Mouse (Mus musculus): Measurements from ENCODE around the gene Smg5.
"Not testable (repeated sequence)": the region's sequence is repeated elsewhere in the genome, so short reads cannot be mapped to it uniquely, and the experiment has no call there.

The Smg5 gene

DNA sequence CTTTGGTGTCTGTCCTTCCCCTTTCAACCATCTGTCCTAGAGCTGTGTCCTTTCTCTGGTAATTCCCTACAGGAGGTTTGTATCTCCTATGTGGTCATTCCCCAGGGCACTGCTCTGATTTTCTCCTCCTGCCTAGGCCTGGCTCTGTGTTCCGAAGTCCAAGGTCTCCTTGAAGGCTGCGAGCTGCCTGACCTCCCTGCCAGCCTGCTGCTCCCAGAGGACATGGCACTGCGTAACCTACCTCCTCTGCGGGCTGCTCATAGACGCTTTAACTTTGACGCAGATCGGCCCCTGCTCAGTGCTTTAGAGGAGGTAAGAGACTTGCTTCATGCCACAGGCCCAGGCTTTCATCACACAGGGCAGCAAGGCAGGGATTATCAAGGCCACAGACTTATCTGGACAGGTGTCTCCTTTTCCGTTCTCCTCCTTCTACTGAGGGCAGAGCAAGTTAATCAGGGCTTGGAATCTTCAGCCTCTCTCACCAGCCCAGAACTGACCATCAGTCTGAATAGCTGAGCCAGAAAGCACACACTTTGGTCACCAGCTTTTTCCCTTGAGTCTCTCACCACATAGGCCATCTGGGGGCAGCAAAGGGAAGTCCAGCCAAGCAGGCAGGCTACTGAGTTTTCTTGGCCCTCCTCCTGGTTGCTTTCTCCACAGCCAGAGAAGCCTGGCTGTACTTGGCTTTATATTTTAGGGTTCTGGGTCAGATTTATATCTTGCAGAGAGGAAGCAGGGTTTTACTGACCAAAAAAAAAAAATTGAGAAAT, 18.5 kb downstream of the Smg5 start:
- no peak for DNase-seq (ENCODE audit: low spot score)

DNA sequence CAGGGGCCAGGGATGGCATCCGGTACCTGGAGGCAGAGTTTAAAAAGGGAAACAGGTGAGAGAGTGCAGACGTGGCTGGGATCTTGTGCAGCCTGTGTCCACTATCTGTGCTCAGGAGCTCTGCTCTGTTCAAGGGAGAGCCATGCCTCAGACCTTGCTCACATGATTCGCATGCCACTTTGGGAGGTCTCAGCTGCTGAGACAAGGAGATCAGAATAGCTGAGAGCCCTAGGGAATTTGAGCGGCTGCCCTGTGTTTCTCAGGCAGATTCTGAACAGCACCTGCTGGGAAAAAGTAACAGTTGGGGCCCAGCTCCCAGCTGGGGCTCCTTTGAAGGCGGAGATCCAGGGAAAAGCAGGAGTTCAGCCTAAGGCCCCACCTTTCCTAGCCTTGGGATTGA, 23.5 kb downstream of the Smg5 start:
- no peak for DNase-seq (ENCODE audit: low spot score)

DNA sequence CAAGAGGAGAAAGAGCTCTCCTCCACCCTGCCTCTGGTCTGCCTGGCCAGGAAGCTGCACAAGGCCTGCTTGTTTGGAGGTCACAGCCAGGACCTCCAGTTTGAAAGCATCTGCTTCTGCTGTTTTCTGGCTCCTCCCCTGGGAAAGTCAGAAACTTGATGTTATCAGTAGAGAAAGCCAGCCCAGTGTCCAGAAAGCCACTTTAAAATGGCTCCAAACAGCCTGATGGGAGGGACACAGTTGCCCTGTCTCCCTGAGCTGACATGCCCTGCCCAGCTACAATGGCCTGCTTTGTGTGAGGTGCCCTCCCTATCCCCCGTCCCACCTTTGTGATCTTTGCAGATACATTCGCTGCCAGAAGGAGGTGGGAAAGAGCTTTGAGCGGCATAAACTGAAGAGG, 23.9 kb downstream of the Smg5 start:
- no peak for DNase-seq (ENCODE audit: low spot score)

DNA sequence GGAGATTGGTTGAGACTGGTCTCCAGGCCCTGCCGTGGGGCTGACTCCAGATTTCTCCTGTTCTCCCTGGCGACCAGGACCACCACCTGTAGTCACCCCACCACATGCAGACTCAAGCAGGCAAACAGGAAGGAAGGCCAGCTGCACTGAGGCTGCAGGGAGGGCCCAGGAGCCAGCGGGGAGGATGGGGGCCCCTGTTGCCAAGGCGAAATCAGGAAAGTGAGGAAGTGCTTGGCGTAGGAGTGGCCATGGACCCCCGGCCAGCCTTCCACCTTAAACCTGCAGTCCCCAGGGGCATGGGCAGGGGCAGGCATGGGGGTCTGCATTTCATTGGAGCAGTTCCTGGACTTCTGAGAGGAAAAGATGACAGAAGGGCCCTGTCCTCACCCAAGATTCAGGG, 25.0 kb downstream of the Smg5 start:
- no peak for DNase-seq (ENCODE audit: low spot score)

DNA sequence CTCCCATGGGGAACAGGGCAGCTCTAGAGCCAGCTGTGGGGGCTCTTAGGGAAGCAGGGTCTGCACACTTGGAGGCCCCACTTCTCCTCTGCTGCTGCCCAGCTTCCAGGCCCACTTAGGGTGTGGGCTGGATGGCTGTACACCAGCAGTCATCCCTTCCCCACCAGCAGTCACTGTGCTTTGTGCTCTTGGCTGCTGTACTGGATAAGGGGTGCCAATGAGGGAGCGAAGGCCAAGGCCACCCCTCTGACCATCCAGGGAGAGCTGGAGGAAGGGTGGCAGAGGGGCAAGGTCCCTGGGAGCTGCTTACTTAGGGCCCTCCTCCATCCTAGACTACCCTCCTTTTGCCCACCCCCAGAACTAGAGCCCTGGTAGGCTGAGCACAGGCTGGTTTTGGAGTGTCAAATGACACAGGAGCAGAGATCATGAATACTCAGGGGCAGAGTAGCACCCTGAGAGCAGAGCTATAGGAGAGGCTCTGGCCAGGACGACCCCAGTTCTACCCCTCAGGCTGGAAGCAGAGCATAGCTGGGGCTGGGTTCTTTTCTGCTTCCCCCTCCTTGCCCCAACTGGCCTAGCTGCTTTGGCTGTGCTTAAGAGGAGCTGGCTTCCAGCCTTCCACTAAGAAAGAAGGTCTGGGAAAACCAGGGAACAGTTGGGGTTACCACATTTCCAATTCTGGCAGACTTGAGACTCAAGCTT, 25.7 kb downstream of the Smg5 start:
- no peak for DNase-seq (ENCODE audit: low spot score)

DNA sequence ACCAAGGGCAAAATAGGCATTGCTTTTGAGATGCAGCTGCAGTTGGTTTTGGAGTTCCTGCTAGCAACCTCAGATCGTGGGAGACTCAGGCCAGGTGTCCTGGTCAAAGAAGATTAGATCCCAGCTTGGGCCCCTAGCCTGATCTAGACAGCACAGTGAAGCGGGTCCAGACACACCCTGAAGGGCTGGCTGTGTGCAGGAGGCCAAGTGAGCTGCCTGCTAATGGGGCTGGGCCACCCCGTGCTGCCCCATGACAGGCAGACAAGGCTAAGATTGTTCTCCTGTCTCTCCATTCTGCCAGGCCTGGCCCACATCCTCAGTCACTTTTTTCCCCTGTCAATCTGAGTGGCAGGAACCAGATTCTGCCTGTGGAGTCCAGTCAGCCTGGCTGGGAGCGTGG, 27.6 kb downstream of the Smg5 start:
- DNase-seq (ENCODE audit: low spot score) = no peak

DNA sequence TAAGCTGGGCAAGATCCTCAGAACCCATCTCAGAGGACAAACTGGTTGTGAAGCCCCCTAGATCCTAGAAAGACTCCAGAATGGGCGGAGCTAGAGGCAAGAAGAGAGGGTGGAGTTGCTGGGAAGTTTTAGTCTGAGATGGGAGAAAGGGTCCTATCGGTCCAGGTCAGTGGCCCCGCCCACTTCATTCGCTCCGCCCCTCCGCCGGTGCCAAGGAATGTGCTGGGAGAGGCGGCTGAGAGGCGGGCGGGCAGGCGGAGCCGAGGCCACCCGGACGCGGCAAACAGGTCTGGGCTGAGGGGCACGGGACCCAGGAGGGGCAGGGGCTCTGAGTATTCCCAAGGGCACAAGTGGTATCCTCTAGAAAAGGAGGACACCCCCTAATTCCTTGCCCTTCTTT, 28.3 kb downstream of the Smg5 start, which contains the start of gene Paqr6:
Gene Paqr6 (plus strand): TSS at position 248 of the 400 bp plus-strand sequence.
- peak; percentile 47 for DNase-seq (ENCODE audit: low spot score)

DNA sequence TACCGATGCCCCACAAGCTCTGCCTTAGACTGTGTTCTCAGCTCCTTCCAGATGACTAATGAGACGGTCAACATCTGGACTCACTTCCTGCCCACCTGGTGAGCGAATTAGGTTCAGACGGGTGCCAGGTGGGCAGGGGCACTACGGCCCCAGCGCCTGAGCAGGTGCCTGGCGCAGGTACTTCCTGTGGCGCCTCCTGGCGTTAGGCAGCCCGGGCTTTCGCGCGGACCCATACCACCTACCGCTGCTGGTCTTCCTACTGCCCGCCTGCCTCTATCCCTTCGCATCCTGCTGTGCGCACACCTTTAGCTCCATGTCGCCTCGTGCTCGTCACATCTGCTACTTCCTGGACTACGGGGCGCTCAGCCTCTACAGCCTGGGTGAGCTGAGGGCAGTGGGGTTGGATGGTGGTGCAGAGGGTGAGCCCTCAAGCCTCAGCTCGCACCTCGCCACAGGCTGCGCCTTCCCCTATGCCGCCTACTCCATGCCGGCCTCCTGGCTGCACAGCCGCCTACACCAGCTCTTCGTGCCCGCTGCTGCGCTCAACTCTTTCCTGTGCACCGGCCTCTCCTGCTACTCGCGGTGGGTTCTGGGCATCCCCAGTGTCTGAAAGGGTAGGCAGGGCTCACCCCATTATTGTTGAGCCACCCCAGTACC, 29.8 kb downstream of the Smg5 start:
- DNase-seq (ENCODE audit: low spot score) = no peak

DNA sequence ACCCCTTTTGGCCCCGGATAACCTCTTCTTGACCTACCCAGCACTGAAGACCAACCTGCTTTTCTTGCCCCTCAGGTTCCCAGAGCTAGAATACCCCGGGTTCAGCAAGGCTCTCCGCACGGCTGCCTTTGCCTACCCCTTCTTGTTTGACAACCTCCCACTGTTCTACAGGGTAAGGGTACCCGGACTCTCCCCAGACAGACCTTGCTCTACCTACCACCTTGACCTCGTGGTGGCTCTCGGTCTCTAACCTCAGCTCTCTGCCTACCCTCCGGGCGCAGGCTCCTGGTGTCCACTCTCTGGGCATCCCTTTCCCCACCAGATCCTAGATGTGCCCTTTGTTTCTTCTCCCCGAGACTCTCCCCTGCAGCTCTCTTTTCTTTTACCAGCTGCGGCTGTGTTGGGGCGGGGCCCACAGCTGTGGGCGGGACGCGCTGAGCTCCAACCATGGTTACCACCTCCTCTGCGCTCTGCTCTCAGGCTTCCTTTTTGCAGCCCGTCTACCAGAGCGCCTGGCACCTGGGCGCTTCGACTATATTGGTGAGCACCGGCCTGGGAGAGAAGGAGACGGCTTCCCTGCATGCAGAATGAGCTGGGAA, 30.9 kb downstream of the Smg5 start:
- DNase-seq (ENCODE audit: low spot score) = not testable (repeated sequence)

DNA sequence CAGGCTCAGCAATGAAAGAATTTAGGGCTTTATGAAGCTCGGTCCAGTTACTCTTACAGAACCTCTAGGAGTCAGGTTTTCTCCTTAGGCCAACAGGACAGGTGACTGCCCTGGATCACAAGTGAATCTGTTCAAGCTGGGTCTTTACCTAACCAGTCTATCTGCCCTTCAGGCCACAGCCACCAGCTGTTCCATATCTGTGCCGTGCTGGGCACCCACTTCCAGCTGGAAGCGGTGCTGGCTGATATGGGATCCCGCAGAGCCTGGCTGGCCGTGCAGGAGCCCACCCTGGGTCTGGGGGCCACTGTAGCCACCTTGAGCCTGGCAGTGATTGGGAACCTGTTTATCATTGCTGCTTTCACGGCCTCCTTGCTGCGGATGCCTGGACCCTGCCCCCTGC, 31.5 kb downstream of the Smg5 start:
- DNase-seq (ENCODE audit: low spot score) = not testable (repeated sequence)

DNA sequence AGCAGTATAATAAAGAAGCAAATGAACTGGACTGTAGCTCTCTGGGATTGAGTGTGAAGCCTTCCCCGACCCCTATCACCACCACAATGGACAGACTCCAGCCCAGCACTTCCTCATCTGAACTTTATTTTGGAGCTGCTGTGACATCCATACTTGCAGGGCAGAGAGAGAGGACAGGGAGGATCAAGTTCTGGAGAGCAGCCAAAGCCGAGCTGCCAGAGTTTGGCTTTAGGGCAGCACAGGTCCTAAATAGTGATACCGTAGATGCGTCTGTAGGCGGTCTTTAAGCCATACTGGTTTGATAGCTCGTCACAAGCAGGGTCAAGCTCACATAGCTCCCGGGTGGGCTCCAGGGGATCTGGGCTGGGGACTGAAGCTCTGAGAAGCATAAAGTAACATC, 32.5 kb downstream of the Smg5 start:
- DNase-seq (ENCODE audit: low spot score) = not testable (repeated sequence)

DNA sequence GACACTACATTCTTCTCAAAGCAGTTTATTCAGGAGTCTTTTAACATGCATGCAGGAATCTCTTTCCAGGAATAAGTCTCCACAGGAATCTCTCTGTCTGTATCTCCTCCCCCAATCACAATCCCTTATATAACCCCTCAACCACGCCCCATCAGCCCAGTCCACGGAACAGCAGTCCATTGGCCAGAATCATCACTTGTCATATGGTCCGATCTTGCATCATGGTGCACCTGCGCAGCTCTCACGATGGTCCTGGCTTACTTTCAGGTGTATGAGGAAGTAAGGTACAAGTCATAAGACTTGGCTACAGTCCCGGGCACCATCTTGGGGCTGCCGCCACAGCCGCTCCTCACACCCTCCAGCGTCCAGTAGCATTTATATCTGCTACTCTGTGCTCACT, 36.6 kb downstream of the Smg5 start, which contains the start of gene Bglap3:
Gene Bglap3 (minus strand): TSS at position 101 of the 400 bp plus-strand sequence.
- DNase-seq (ENCODE audit: low spot score) = not testable (repeated sequence)

DNA sequence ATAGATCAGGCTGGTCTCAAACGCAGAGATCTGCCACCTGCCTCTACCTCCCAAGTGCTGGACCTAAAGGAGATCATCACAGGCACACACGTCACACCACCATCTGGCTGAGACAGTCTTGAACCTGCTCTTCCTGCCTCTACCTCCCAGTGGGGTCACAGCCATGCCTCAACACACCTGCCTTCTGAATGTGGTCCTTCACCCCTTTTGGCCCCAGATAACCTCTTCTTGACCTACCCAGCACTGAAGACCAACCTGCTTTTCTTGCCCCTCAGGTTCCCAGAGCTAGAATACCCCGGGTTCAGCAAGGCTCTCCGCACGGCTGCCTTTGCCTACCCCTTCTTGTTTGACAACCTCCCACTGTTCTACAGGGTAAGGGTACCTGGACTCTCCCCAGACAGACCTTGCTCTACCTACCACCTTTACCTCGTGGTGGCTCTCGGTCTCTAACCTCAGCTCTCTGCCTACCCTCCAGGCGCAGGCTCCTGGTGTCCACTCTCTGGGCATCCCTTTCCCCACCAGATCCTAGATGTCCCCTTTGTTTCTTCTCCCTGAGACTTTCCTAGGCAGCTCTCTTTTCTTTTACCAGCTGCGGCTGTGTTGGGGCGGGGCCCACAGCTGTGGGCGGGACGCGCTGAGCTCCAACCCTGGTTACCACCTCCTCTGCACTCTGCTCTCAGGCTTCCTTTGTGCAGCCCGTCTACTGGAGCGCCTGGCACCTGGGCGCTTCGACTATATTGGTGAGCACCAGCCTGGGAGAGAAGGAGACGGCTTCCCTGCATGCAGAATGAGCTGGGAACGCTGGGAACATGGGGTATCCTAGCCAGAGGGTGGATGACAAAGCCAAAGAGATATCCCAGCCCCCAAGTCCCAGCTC, 39.9 kb downstream of the Smg5 start:
- DNase-seq (ENCODE audit: low spot score) = not testable (repeated sequence)

DNA sequence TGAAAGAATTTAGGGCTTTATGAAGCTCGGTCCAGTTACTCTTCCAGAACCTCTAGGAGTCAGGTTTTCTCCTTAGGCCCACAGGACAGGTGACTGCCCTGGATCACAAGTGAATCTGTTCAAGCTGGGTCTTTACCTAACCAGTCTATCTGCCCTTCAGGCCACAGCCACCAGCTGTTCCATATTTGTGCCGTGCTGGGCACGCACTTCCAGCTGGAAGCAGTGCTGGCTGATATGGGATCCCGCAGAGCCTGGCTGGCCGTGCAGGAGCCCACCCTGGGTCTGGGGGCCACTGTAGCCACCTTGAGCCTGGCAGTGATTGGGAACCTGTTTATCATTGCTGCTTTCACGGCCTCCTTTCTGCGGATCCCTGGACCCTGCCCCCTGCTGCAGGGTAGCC, 40.6 kb downstream of the Smg5 start:
- DNase-seq (ENCODE audit: low spot score) = not testable (repeated sequence)

DNA sequence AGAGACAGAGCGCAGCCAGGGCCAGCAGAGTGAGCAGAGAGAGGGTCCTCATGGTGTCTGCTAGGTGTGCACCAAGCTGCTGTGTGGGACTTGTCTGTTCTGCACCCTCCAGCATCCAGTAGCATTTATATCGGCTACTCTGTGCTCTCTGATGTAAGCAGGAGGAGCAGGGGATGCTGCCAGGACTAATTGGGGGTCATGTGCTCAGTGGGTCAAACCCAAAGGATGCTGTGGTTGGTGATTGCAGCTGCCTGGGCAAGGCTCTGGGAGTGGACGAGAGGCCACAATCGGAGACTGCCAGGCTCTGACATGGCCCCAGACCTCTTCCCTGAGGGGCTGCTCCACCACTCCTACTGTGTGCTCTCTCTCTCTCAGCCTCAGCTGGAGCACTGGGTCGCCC, 42.5 kb downstream of the Smg5 start, which contains the start of gene Bglap2:
Gene Bglap2 (minus strand): TSS at position 101 of the 400 bp plus-strand sequence.
- DNase-seq (ENCODE audit: low spot score) = not testable (repeated sequence)

DNA sequence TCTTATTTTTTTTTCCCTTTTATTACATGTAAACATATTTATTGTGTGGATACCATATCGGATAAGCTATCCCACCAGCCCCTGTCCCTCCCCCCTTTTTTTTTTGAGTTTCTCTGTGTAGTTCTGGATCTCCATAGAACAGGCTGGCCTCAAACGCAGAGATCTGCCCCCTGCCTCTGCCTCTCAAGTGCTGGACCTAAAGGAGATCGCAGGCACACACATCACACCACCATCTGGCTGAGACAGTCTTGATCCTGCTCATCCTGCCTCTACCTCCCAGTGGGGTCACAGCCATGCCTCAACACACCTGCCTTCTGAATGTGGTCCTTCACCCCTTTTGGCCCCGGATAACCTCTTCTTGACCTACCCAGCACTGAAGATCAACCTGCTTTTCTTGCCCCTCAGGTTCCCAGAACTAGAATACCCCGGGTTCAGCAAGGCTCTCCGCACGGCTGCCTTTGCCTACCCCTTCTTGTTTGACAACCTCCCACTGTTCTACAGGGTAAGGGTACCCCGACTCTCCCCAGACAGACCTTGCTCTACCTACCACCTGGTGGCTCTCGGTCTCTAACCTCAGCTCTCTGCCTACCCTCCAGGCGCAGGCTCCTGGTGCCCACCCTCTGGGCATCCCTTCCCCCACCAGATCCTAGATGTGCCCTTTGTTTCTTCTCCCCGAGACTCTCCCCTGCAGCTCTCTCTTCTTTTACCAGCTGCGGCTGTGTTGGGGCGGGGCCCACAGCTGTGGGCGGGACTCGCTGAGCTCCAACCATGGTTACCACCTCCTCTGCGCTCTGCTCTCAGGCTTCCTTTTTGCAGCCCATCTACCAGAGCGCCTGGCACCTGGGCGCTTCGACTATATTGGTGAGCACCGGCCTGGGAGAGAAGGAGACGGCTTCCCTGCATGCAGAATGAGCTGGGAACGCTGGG, 45.6 kb downstream of the Smg5 start:
- DNase-seq (ENCODE audit: low spot score) = not testable (repeated sequence)

DNA sequence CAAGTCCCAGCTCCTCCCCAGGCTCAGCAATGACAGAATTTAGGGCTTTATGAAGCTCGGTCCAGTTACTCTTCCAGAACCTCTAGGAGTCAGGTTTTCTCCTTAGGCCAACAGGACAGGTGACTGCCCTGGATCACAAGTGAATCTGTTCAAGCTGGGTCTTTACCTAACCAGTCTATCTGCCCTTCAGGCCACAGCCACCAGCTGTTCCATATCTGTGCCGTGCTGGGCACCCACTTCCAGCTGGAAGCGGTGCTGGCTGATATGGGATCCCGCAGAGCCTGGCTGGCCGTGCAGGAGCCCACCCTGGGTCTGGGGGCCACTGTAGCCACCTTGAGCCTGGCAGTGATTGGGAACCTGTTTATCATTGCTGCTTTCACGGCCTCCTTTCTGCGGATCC, 46.3 kb downstream of the Smg5 start:
- not testable (repeated sequence) for DNase-seq (ENCODE audit: low spot score)

DNA sequence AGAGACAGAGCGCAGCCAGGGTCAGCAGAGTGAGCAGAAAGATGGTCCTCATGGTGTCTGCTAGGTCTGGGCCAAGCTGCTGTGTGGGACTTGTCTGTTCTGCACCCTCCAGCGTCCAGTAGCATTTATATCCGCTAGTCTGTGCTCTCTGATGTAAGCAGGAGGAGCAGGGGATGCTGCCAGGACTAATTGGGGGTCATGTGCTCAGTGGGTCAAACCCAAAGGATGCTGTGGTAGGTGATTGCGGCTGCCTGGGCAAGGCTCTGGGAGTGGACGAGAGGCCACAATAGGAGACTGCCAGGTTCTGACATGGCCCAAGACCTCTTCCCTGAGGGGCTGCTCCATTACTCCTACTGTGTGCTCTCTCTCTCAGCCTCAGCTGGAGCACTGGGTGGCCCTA, 48.3 kb downstream of the Smg5 start, which contains the start of gene Bglap:
Gene Bglap (minus strand): TSS at position 101 of the 400 bp plus-strand sequence.
- DNase-seq (ENCODE audit: low spot score) = no peak

DNA sequence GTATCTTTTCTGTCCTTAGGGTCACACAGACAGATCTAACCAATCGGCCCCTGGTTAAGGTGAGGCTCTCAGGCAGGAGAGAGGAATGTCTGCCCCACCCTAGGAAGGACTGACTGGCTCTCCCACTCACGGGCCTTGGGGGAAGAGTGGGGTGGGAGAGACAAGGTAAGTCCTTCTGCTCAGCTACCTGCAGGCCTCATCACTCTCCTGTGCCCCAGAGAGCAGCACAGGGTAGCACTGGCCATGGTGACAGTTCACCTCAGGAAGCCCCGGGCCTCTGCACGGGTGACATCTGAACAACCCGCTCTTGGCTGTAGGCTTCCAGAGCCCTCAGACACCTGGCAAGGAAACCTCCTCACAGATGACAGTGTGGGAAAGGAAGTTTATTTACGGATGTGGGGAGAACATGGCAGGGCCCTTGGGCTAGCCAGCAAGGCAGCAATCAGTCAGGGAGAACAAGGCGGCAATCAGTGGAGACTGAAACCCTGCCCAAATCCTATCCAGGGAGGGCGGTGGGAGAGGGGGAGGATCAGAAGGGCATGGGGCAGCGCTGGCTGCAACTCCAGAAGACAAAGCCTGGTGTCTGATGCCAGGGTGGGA, 57.8 kb downstream of the Smg5 start:
- no peak for DNase-seq (ENCODE audit: low spot score)

DNA sequence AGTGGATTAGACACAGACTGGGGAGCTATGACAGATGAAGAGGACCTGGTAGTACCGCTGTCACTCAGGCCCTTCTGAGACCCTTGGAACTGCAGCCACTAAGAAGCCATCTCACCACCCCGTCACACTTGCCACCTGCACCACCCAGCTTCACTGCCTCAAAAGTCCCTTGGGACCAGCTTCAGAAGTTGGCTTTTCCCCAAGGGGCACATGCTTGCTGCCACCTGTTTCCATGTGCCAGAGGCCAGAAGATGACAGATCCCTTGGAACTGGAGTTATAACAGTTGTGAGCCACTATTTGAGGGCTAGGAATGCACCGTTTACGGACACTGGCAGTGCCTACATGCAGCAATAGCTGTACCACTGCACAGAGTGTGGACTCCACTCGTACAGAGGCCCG, 59.2 kb downstream of the Smg5 start:
- no peak for DNase-seq (ENCODE audit: low spot score)

Measured in urinary bladder, postnatal 10 days (tissue).